Mouse (Mus musculus) retina, embryonic 14.5 days (tissue): ENCODE results near the gene Pdia3.
"Not testable (repeated sequence)": the region's sequence is repeated elsewhere in the genome, so short reads cannot be mapped to it uniquely, and the experiment has no call there.

Source experiments
- DNase-seq: peaks from one replicate; pipeline ENCODE4 v3.0.0-alpha.2; 2015; ENCODE audit warnings: low spot score

The Pdia3 gene

GRCm38 (mm10) chr2:121480498-121480897, 66.9 kb downstream of the Pdia3 start:
- peak; percentile 8 for DNase-seq

- not testable (repeated sequence) for DNase-seq
These were observed 67.3 kb downstream of the Pdia3 start for GRCm38 (mm10) chr2:121480916-121481315.

- DNase-seq = no peak
These were observed 70.0 kb downstream of the Pdia3 start for GRCm38 (mm10) chr2:121483576-121483975.

DNA sequence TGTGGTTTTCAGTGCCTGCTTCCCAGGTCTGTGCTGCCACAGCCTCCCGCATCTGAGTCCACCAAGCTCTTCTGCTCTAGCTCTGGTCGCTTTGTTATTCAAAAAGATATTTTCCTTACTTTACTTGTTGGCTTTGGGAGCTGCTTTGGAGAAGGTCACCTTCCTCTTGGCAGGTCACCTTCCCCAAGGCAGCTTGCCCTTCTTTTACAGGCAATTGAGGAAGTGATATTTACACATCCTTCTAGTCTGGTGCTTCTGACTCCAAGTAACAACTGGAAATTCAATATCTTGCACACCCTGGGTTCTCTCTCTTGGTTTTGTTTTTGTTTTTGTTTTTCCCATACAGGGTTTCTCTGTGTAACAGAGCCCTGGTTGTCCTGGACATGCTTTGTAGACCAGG, 70.8 kb downstream of the Pdia3 start:
- DNase-seq = not testable (repeated sequence)
